Mouse (Mus musculus): ENCODE measurements around the gene Fzd2. TPM values are rescaled to one million over a fixed set of nuclear protein-coding genes. Genes with fewer than 3 reads are reported as not detected.
"Not testable (repeated sequence)": the region's sequence is repeated elsewhere in the genome, so short reads cannot be mapped to it uniquely, and the experiment has no call there.

Fzd2 gene
- polyA plus RNA-seq, 1 experiment from 2014 or later, result 12.0 TPM

- Histone ChIP-seq H3K27ac (ENCODE audit: low read length) (no peak overlapping the region), H3K4me2 (ENCODE audit: low read length) (no peak overlapping the region), H3K4me3 (replicated peaks; ENCODE audit: low read length) (no peak overlapping the region), H3K36me3 (ENCODE audit: control insufficient read depth, insufficient read depth) (no peaks in the 10 kb centered on the region), H3K27me3 (replicated peaks; ENCODE audit: control insufficient read depth, insufficient read depth, low read length) (no peaks in the 10 kb centered on the region), H3K9me3 (ENCODE audit: control insufficient read depth, low read length) (no peaks in the 10 kb centered on the region), H3K4me1 (replicated peaks; ENCODE audit: control insufficient read depth, insufficient read depth, low read length) (peaks cover 8% of the 10 kb centered on the region), H3K9ac (replicated peaks; ENCODE audit: low read depth, low read length) (no peak overlapping the region)
- WGBS, result 92% methylated on average over 3 of the region's 3 CpGs
- no peak for ATAC-seq
Measured at GRCm38 (mm10) chr11:102599912-102600311, 4.3 kb upstream of the Fzd2 start.

DNA sequence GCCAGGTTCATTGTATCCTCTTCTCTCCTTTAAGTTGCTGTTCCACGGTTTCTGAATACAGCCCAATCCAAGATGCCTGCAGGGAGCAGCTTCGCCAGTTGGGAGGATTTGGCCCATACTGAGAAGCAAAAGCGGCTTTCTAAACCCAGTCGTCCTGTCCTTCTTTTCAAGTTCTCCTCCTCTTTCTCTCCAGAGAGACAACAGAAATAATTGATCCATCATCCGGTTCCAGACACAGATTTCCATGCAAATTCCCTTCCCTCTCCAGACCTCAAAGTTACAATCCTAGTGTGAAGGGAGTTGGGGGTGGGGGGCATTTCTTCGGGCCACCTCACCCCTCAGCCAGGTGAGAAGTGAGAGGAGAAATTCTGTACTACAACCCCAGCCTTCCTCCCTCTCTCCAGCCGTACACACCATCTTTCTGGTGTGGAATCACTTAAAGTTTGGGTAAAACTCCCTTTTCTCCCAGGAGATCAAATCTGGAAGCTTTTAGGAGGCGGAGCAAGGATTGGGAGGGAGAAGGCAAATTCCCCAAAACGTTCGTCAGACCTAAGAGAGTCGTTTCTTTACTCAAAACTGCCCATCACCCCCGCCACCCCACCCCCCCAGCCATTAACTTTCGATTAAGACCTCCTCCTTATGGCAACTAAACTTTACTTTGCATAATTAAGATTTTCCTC is 1.2 kb upstream of the Fzd2 start:
- peak overlapping the region; percentile 71 for H3K4me2 ChIP-seq (ENCODE audit: low read length)
- no peaks in the 10 kb centered on the region for H3K36me3 ChIP-seq (ENCODE audit: control insufficient read depth, insufficient read depth)
- no peaks in the 10 kb centered on the region for H3K9me3 ChIP-seq (ENCODE audit: control insufficient read depth, low read length)
- peaks cover 7% of the 10 kb centered on the region for H3K4me1 ChIP-seq (replicated peaks; ENCODE audit: control insufficient read depth, insufficient read depth, low read length)
- H3K4me3 ChIP-seq (replicated peaks; ENCODE audit: low read length), result peak overlapping the region; percentile 73
- no peaks in the 10 kb centered on the region for H3K27me3 ChIP-seq (replicated peaks; ENCODE audit: control insufficient read depth, insufficient read depth, low read length)
- under 1% methylated on average over 13 of the region's 13 CpGs for whole genome bisulfite sequencing
- peak overlapping the region; percentile 90 for H3K27ac ChIP-seq (ENCODE audit: low read length)
- no peak for ATAC-seq
- peak overlapping the region; percentile 40 for H3K9ac ChIP-seq (replicated peaks; ENCODE audit: low read depth, low read length)

DNA sequence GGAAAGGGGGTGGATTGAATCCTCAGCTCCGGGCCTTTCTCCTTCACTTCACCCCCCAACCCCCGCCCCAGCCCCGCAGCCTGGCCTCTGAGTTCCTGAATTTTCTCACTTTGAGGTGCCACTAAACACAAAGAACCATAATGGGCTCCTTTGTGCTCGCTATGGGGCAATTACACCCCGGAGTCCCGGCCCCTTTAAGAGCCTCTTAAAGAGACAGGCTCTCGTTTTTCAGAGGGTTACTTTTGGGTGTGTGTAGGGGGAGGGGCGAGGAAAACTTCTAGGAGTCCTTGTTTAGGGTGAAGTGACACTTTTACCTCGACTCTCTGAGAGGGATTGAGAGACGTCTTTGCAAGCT is 723 bp upstream of the Fzd2 start:
- peaks cover 12% of the 10 kb centered on the region for H3K4me1 ChIP-seq (replicated peaks; ENCODE audit: control insufficient read depth, insufficient read depth, low read length)
- H3K27me3 ChIP-seq (replicated peaks; ENCODE audit: control insufficient read depth, insufficient read depth, low read length), result no peaks in the 10 kb centered on the region
- peak overlapping the region; percentile 40 for H3K9ac ChIP-seq (replicated peaks; ENCODE audit: low read depth, low read length)
- WGBS, result under 1% methylated on average over 10 of the region's 10 CpGs
- peak overlapping the region; percentile 90 for H3K27ac ChIP-seq (ENCODE audit: low read length)
- H3K9me3 ChIP-seq (ENCODE audit: control insufficient read depth, low read length), result no peaks in the 10 kb centered on the region
- peak overlapping the region; percentile 73 for H3K4me3 ChIP-seq (replicated peaks; ENCODE audit: low read length)
- H3K4me2 ChIP-seq (ENCODE audit: low read length), result peak overlapping the region; percentile 71
- peak; percentile 73 for ATAC-seq
- H3K36me3 ChIP-seq (ENCODE audit: control insufficient read depth, insufficient read depth), result no peaks in the 10 kb centered on the region

DNA sequence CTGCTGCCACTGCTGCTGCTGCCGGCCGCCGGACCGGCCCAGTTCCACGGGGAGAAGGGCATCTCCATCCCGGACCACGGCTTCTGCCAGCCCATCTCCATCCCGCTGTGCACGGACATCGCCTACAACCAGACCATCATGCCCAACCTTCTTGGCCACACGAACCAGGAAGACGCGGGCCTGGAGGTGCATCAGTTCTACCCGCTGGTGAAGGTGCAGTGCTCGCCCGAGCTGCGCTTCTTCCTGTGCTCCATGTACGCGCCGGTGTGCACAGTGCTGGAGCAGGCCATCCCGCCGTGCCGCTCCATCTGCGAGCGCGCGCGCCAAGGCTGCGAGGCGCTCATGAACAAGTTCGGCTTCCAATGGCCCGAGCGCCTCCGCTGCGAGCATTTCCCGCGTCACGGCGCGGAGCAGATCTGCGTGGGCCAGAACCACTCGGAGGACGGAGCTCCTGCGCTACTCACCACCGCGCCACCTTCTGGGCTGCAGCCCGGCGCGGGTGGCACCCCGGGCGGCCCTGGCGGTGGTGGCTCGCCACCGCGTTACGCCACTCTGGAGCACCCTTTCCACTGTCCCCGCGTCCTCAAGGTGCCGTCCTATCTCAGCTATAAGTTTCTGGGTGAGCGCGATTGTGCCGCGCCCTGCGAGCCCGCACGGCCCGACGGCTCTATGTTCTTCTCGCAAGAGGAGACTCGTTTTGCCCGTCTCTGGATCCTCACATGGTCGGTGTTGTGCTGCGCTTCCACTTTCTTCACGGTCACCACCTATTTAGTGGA is 769 bp downstream of the Fzd2 start:
- Histone ChIP-seq H3K27ac (ENCODE audit: low read length) (peak overlapping the region; percentile 96), H3K9me3 (ENCODE audit: control insufficient read depth, low read length) (no peaks in the 10 kb centered on the region), H3K9ac (replicated peaks; ENCODE audit: low read depth, low read length) (peak overlapping the region; percentile 80), H3K4me2 (ENCODE audit: low read length) (peak overlapping the region; percentile 71), H3K36me3 (ENCODE audit: control insufficient read depth, insufficient read depth) (no peaks in the 10 kb centered on the region), H3K27me3 (replicated peaks; ENCODE audit: control insufficient read depth, insufficient read depth, low read length) (no peaks in the 10 kb centered on the region), H3K4me3 (replicated peaks; ENCODE audit: low read length) (peak overlapping the region; percentile 73), H3K4me1 (replicated peaks; ENCODE audit: control insufficient read depth, insufficient read depth, low read length) (peaks cover 26% of the 10 kb centered on the region)
- under 1% methylated on average over 64 of the region's 74 CpGs for WGBS
- peak; percentile 27 for ATAC-seq

DNA sequence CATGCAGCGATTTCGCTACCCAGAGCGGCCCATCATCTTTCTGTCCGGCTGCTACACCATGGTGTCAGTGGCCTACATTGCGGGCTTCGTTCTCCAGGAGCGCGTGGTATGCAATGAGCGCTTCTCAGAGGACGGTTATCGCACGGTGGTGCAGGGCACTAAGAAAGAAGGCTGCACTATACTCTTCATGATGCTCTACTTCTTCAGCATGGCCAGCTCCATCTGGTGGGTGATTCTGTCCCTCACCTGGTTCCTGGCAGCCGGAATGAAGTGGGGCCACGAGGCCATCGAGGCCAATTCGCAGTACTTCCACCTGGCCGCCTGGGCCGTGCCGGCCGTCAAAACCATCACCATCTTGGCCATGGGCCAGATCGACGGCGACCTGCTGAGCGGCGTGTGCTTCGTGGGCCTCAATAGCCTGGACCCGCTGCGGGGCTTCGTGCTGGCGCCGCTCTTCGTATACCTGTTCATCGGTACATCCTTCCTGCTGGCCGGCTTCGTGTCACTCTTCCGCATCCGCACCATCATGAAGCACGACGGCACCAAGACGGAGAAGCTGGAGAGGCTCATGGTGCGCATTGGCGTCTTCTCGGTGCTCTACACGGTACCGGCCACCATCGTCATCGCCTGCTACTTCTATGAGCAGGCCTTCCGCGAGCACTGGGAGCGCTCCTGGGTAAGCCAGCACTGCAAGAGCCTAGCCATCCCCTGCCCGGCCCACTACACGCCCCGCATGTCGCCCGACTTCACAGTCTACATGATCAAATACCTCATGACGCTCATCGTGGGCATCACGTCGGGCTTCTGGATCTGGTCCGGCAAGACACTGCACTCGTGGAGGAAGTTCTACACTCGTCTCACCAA is 1.6 kb downstream of the Fzd2 start:
- Histone ChIP-seq H3K27ac (ENCODE audit: low read length) (peak overlapping the region; percentile 96), H3K9me3 (ENCODE audit: control insufficient read depth, low read length) (no peaks in the 10 kb centered on the region), H3K27me3 (replicated peaks; ENCODE audit: control insufficient read depth, insufficient read depth, low read length) (no peaks in the 10 kb centered on the region), H3K9ac (replicated peaks; ENCODE audit: low read depth, low read length) (peak overlapping the region; percentile 80), H3K4me3 (replicated peaks; ENCODE audit: low read length) (peak overlapping the region; percentile 73), H3K36me3 (ENCODE audit: control insufficient read depth, insufficient read depth) (no peaks in the 10 kb centered on the region), H3K4me1 (replicated peaks; ENCODE audit: control insufficient read depth, insufficient read depth, low read length) (peaks cover 32% of the 10 kb centered on the region), H3K4me2 (ENCODE audit: low read length) (peak overlapping the region; percentile 71)
- WGBS, result under 1% methylated on average over 62 of the region's 62 CpGs
- ATAC-seq, result no peak

GRCm38 (mm10) chr11:102606751-102607171 is 2.6 kb downstream of the Fzd2 start:
- Histone ChIP-seq H3K4me3 (replicated peaks; ENCODE audit: low read length) (peak overlapping the region; percentile 73), H3K36me3 (ENCODE audit: control insufficient read depth, insufficient read depth) (no peaks in the 10 kb centered on the region), H3K27me3 (replicated peaks; ENCODE audit: control insufficient read depth, insufficient read depth, low read length) (no peaks in the 10 kb centered on the region), H3K9me3 (ENCODE audit: control insufficient read depth, low read length) (no peaks in the 10 kb centered on the region), H3K9ac (replicated peaks; ENCODE audit: low read depth, low read length) (peak overlapping the region; percentile 80), H3K27ac (ENCODE audit: low read length) (peak overlapping the region; percentile 48), H3K4me1 (replicated peaks; ENCODE audit: control insufficient read depth, insufficient read depth, low read length) (peaks cover 36% of the 10 kb centered on the region), H3K4me2 (ENCODE audit: low read length) (peak overlapping the region; percentile 71)
- no peak for ATAC-seq
- WGBS, result under 1% methylated on average over 12 of the region's 12 CpGs

DNA sequence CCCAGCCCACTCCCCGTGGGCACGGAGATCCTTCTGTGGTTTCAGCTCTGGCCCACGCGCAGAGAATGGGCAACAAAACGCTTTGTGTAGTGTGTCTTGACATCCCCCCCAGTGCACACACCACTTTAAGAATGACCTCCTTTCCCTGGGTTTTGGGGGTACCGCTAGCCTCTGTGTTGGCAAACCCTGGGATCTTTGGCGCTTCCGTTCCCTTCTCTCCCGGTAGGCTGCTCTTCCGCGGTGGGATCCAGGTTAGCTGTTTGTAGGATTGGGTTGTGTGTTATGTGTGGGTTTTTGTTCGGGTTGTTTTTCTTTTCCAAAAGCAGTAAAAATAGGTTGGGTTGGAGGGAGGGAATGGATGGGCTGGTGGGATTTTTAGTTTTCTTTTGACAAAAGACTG is 3.0 kb downstream of the Fzd2 start:
- Histone ChIP-seq H3K4me2 (ENCODE audit: low read length) (peak overlapping the region; percentile 71), H3K4me1 (replicated peaks; ENCODE audit: control insufficient read depth, insufficient read depth, low read length) (peaks cover 36% of the 10 kb centered on the region), H3K4me3 (replicated peaks; ENCODE audit: low read length) (peak overlapping the region; percentile 73), H3K27ac (ENCODE audit: low read length) (peak overlapping the region; percentile 48), H3K9ac (replicated peaks; ENCODE audit: low read depth, low read length) (peak overlapping the region; percentile 80)
- WGBS, result 2% methylated on average over 12 of the region's 12 CpGs
- H3K9me3 ChIP-seq (ENCODE audit: control insufficient read depth, low read length); H3K36me3 ChIP-seq (ENCODE audit: control insufficient read depth, insufficient read depth); H3K27me3 ChIP-seq (replicated peaks; ENCODE audit: control insufficient read depth, insufficient read depth, low read length); ATAC-seq: not testable (repeated sequence)

DNA sequence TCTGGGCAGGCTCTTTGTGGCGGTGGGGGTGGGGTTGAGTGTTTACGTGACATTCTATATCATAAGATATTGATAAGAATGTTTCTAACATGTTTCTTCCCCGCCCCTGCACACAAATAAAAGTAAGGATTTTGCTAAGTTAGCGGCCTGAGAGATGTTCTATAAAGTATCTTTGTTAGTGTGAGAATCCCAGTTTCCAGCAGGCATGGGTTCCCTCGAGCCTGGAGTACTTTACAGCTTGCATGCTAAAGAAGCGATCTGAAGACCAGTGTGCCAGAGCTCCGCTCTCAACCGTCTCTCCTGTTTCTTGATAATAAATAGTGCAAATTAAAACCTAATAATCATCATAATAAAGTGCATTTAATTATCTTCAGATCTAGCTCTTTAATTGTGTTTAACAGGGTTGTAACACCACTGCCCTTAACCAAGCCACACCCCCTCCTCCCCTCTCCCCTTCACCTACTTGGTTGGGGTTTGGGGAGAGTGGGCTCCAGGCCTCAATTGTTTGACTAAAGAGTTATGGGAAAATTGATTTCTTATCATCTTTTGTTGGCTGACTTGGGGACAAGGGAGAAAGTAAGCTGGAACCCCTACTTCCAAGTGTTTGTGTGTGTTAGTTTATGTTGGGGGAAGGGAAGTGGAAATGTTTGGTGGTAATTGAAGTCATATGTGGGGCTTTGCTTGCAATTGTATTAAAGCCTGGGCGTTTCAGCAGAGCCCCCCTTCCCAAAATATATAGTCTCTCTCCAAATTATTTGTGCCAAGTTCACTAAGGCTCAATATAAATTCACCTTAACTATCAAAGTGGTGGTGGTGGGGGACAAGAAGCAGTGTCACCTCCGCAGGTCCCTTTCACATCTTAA is 3.7 kb downstream of the Fzd2 start:
- Histone ChIP-seq H3K4me1 (replicated peaks; ENCODE audit: control insufficient read depth, insufficient read depth, low read length) (peaks cover 36% of the 10 kb centered on the region), H3K9me3 (ENCODE audit: control insufficient read depth, low read length) (no peaks in the 10 kb centered on the region), H3K4me2 (ENCODE audit: low read length) (peak overlapping the region; percentile 71), H3K9ac (replicated peaks; ENCODE audit: low read depth, low read length) (peak overlapping the region; percentile 24; the same call in 1 of the 2 replicates), H3K27me3 (replicated peaks; ENCODE audit: control insufficient read depth, insufficient read depth, low read length) (no peaks in the 10 kb centered on the region), H3K4me3 (replicated peaks; ENCODE audit: low read length) (peak overlapping the region; percentile 73), H3K36me3 (ENCODE audit: control insufficient read depth, insufficient read depth) (no peaks in the 10 kb centered on the region), H3K27ac (ENCODE audit: low read length) (no peak overlapping the region)
- 6% methylated on average over 10 of the region's 10 CpGs for WGBS
- no peak for ATAC-seq
